Mouse (Mus musculus) layer of hippocampus, postnatal 36 days (tissue): ENCODE data around the gene Astl. TPM values are rescaled to one million over a fixed set of nuclear protein-coding genes. Genes with fewer than 3 reads are reported as not detected.

Experiments
- total RNA-seq, 2 experiments: library from RNA; stranded (reverse); gene quantifications; 2 replicates each; pipeline ENCODE4 v1.2.3; 2021

Astl gene
- total RNA-seq, 2 experiments from 2014 or later: not detected

Other genes starting within 250 kb of the Astl start
- gene Ncaph, start 204.7 kb upstream of the Astl start, total RNA-seq: 1 to 10 TPM; 1.3 to 1.7 TPM
- 1 to 10 TPM; 2.4 to 3.8 TPM for gene Itpripl1, start 195.2 kb upstream of the Astl start, total RNA-seq
- gene 1810024B03Rik, start 130.4 kb upstream of the Astl start, total RNA-seq: under 1 TPM; 0.37 to 0.68 TPM
- 10 to 100 TPM; 90.5 to 91.6 TPM for gene Snrnp200, start 130.3 kb upstream of the Astl start, total RNA-seq
- 10 to 100 TPM; 75.7 to 80.4 TPM for gene Ciao1, start 90.8 kb upstream of the Astl start, total RNA-seq
- 10 to 100 TPM; 74.8 to 80.4 TPM for gene Tmem127, start 90.7 kb upstream of the Astl start, total RNA-seq
- 100 to 1,000 TPM; 115 to 122 TPM for gene Stard7, start 68.4 kb upstream of the Astl start, total RNA-seq
- 1 to 10 TPM in 1 of 2 experiments, under 1 TPM in 1; 0.53 to 1.1 TPM for gene Dusp2, start 2.5 kb upstream of the Astl start, total RNA-seq
- under 1 TPM in 1 of 2 experiments, not detected in 1; 0.07 TPM for gene Adra2b, start 24.6 kb downstream of the Astl start, total RNA-seq
- under 1 TPM in 1 of 2 experiments, not detected in 1; 0.20 TPM for gene Gpat2, start 86.6 kb downstream of the Astl start, total RNA-seq
- 10 to 100 TPM; 15.8 to 18.9 TPM for gene Fahd2a, start 105.9 kb downstream of the Astl start, total RNA-seq
- gene Kcnip3, start 183.5 kb downstream of the Astl start, total RNA-seq: 10 to 100 TPM; 59.6 to 61.7 TPM
- under 1 TPM; 0.07 to 0.08 TPM for gene Prom2, start 202.8 kb downstream of the Astl start, total RNA-seq
- 1 to 10 TPM; 7.4 to 8.8 TPM for gene Zfp661, start 248.5 kb downstream of the Astl start, total RNA-seq
- gene Mrps5, start 248.6 kb downstream of the Astl start, total RNA-seq: 10 to 100 TPM; 89.1 to 99.2 TPM